Mouse (Mus musculus): ENCODE measurements around the gene Kiz. TPM values are rescaled to one million over a fixed set of nuclear protein-coding genes. Genes with fewer than 3 reads are reported as not detected.

Kiz gene
- polyA plus RNA-seq, 1 experiment from 2014 or later: 32.5 TPM

DNA sequence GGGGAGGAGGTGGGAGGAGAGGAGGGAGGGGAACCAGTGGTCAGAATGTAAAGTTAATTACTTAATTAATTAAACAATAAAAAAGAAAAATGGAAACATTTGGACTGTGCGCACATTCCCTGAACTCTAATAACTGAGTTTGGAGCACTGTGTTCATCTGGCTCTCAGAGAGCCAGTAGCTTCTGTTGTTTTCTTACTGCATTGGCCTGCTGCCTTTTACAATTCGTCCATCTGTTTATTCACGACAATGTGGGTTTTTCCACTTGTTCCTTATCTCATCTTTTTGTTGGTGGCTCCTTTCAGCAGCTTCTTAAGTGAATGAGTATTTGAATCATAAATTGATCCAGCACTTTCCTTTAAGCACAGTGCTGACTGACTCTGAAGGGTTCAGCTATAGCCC is 62.1 kb downstream of the Kiz start:
- no peaks in the 10 kb centered on the region for H3K4me1 ChIP-seq (ENCODE audit: control insufficient read depth, insufficient read depth, low read length)
- H3K9ac ChIP-seq (replicated peaks; ENCODE audit: low read length): no peak overlapping the region
- H3K9me3 ChIP-seq (replicated peaks; ENCODE audit: control insufficient read depth, low read length): no peaks in the 10 kb centered on the region
- no peaks in the 10 kb centered on the region for H3K36me3 ChIP-seq (replicated peaks; ENCODE audit: control insufficient read depth, insufficient read depth, low read depth, low read length)
- no peaks in the 10 kb centered on the region for H3K27me3 ChIP-seq (ENCODE audit: control insufficient read depth, insufficient read depth, low read length)
- DNase-seq (ENCODE audit: low spot score) (no peak), ATAC-seq (replicated peaks; ENCODE audit: insufficient number of reproducible peaks, low FRiP score, low TSS enrichment, low read depth) (no peak)
- no peak overlapping the region for H3K4me3 ChIP-seq (ENCODE audit: low read depth, low read length)
- H3K4me2 ChIP-seq (ENCODE audit: low read depth, low read length): no peak overlapping the region
- WGBS: 75% methylated on average over 3 of the region's 3 CpGs
- no peak overlapping the region for H3K27ac ChIP-seq (replicated peaks; ENCODE audit: low read depth, low read length)

DNA sequence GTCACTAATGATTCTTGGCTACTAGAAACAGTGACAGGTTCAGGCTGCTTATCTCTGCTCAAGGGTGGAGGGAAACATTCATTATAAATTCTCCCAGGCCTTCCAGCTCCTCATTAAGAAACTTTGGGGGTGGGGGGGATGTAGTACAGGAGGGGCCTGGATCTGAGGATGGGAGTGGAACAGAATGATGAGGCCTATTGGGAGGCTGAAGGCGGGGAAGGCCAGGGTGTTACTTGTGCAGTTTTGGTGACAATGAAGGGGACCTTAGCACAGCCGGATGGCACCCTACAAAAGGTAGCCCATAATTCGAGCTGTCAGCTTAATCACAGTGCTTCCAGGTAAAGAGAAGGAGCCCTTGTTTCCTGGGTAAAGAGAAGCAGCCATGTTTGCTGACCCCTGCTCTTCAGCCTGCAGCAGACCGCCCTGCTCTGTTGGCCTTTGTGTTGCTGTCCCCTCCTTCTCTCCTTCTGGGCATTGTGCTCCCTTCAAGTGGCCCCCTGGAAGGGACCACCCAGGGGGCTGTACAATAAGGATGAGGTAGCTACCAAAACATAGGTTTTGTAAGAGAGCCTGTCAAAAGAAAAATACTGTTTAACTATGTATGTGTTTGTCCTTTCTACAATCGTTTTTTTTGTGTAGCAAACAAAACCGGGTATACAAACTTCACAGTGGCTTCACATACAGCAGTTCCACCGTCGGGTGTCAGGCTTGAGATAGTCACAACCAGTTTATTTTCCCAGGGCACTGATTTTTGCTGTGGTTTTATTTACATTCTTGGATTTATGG is 64.9 kb downstream of the Kiz start:
- Histone ChIP-seq H3K4me1 (ENCODE audit: control insufficient read depth, insufficient read depth, low read length) (no peaks in the 10 kb centered on the region), H3K9me3 (replicated peaks; ENCODE audit: control insufficient read depth, low read length) (no peaks in the 10 kb centered on the region), H3K4me3 (ENCODE audit: low read depth, low read length) (no peak overlapping the region), H3K27me3 (ENCODE audit: control insufficient read depth, insufficient read depth, low read length) (no peaks in the 10 kb centered on the region), H3K9ac (replicated peaks; ENCODE audit: low read length) (no peak overlapping the region), H3K27ac (replicated peaks; ENCODE audit: low read depth, low read length) (no peak overlapping the region), H3K4me2 (ENCODE audit: low read depth, low read length) (no peak overlapping the region), H3K36me3 (replicated peaks; ENCODE audit: control insufficient read depth, insufficient read depth, low read depth, low read length) (no peaks in the 10 kb centered on the region)
- peak; percentile 28 for DNase-seq (ENCODE audit: low spot score)
- 12% methylated on average over 8 of the region's 8 CpGs for WGBS
- ATAC-seq (replicated peaks; ENCODE audit: insufficient number of reproducible peaks, low FRiP score, low TSS enrichment, low read depth): peak; percentile 81

DNA sequence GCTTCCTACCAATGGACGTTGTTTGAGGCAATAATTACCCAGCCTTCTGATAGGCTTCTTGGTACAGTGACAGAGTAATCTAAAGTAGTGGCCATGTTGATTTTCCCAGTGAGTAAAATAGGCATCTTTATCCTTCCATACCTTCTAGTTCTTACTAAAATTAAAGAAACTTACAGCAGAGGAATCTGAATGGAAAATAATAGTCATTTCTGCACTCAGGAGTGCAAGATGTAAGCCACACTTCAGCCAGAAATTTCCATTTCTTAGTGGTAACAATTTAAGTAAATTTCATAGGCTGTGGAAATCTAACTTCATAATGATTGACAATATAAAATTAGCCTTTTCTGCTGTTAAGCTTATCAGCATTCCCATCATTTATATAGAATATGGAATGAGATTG is 69.6 kb downstream of the Kiz start:
- WGBS: 91% methylated on average over 1 of the region's 1 CpGs
- Histone ChIP-seq H3K4me1 (ENCODE audit: control insufficient read depth, insufficient read depth, low read length) (no peaks in the 10 kb centered on the region), H3K9me3 (replicated peaks; ENCODE audit: control insufficient read depth, low read length) (no peaks in the 10 kb centered on the region), H3K4me2 (ENCODE audit: low read depth, low read length) (no peak overlapping the region), H3K9ac (replicated peaks; ENCODE audit: low read length) (no peak overlapping the region), H3K27me3 (ENCODE audit: control insufficient read depth, insufficient read depth, low read length) (no peaks in the 10 kb centered on the region), H3K4me3 (ENCODE audit: low read depth, low read length) (no peak overlapping the region), H3K27ac (replicated peaks; ENCODE audit: low read depth, low read length) (no peak overlapping the region), H3K36me3 (replicated peaks; ENCODE audit: control insufficient read depth, insufficient read depth, low read depth, low read length) (no peaks in the 10 kb centered on the region)
- no peak for ATAC-seq (replicated peaks; ENCODE audit: insufficient number of reproducible peaks, low FRiP score, low TSS enrichment, low read depth)
- no peak for DNase-seq (ENCODE audit: low spot score)

DNA sequence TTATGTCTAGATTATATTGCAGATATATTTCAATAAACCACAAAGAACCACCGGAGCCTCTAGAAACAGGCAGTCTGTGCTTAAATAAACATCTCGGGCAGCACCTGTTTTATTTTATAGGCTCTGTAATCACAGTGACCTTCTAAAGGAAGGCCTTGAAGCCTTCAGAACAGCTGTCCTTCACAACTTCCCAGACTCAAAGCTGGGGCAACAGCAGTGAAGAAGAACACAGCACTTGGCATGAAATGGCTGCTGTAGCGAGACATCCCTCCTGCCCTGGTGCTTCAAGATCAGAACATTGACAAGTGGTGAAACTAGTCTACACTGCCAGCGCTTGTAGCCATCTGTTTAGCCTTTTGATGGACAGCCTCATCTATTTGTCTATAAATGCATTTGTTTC is 70.2 kb downstream of the Kiz start:
- Histone ChIP-seq H3K9ac (replicated peaks; ENCODE audit: low read length) (no peak overlapping the region), H3K27ac (replicated peaks; ENCODE audit: low read depth, low read length) (no peak overlapping the region), H3K4me3 (ENCODE audit: low read depth, low read length) (no peak overlapping the region), H3K9me3 (replicated peaks; ENCODE audit: control insufficient read depth, low read length) (no peaks in the 10 kb centered on the region), H3K4me2 (ENCODE audit: low read depth, low read length) (no peak overlapping the region), H3K36me3 (replicated peaks; ENCODE audit: control insufficient read depth, insufficient read depth, low read depth, low read length) (no peaks in the 10 kb centered on the region), H3K4me1 (ENCODE audit: control insufficient read depth, insufficient read depth, low read length) (no peaks in the 10 kb centered on the region), H3K27me3 (ENCODE audit: control insufficient read depth, insufficient read depth, low read length) (no peaks in the 10 kb centered on the region)
- DNase-seq (ENCODE audit: low spot score) (no peak), ATAC-seq (replicated peaks; ENCODE audit: insufficient number of reproducible peaks, low FRiP score, low TSS enrichment, low read depth) (no peak)
- 81% methylated on average over 4 of the region's 4 CpGs for WGBS

DNA sequence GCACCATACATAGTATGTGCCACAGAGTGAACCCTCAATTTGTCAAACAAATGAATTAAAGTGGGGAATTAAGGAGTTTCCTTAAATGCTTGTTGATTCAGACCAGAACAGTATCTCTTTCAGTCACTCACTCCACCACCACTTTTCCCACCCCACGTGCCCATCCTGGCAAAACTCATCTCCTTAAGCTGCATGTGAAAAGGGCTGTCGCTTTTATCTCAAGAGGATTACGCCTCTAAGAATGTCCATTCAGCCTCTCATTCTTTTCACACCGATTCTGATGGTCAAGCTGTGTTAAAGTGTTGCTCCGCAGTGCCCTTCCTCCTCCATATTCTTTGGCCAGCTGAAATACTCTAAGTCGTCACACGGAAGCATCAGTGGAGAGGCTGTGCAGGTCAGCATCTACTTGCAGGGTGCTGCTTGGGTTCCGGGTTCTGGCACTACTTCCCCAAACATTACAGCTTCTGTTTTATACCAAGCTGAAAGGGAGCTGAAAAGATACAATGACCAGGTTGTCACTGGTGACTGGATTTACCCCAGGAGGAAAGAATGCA is 92.6 kb downstream of the Kiz start:
- H3K9ac ChIP-seq (replicated peaks; ENCODE audit: low read length): no peak overlapping the region
- no peaks in the 10 kb centered on the region for H3K9me3 ChIP-seq (replicated peaks; ENCODE audit: control insufficient read depth, low read length)
- no peak for DNase-seq (ENCODE audit: low spot score)
- no peaks in the 10 kb centered on the region for H3K36me3 ChIP-seq (replicated peaks; ENCODE audit: control insufficient read depth, insufficient read depth, low read depth, low read length)
- no peaks in the 10 kb centered on the region for H3K27me3 ChIP-seq (ENCODE audit: control insufficient read depth, insufficient read depth, low read length)
- 38% methylated on average over 8 of the region's 8 CpGs for WGBS
- no peak for ATAC-seq (replicated peaks; ENCODE audit: insufficient number of reproducible peaks, low FRiP score, low TSS enrichment, low read depth)
- no peak overlapping the region for H3K4me3 ChIP-seq (ENCODE audit: low read depth, low read length)
- no peaks in the 10 kb centered on the region for H3K4me1 ChIP-seq (ENCODE audit: control insufficient read depth, insufficient read depth, low read length)
- H3K27ac ChIP-seq (replicated peaks; ENCODE audit: low read depth, low read length): no peak overlapping the region
- no peak overlapping the region for H3K4me2 ChIP-seq (ENCODE audit: low read depth, low read length)

DNA sequence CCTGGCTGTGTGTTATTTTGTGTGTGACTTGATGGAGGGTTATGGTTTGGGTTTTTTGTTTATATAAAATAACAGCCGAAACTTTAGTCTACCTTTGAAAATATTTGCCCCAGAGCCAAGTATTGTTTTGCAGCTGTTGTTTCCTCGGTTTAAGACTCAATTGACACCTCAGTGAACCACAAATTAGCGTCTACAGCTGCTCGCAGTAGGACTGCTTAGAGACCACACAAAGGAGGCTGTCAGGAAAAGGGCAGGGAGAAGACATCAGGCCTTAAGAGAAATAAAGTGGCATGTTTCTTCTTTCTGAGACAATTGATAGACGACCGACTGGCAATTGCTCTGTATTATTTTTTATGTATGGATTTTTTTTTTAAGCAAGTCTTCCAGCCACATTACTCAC is 100.7 kb downstream of the Kiz start:
- H3K4me1 ChIP-seq (ENCODE audit: control insufficient read depth, insufficient read depth, low read length): no peaks in the 10 kb centered on the region
- H3K27ac ChIP-seq (replicated peaks; ENCODE audit: low read depth, low read length): no peak overlapping the region
- no peak for ATAC-seq (replicated peaks; ENCODE audit: insufficient number of reproducible peaks, low FRiP score, low TSS enrichment, low read depth)
- H3K9ac ChIP-seq (replicated peaks; ENCODE audit: low read length): no peak overlapping the region
- no peaks in the 10 kb centered on the region for H3K36me3 ChIP-seq (replicated peaks; ENCODE audit: control insufficient read depth, insufficient read depth, low read depth, low read length)
- H3K27me3 ChIP-seq (ENCODE audit: control insufficient read depth, insufficient read depth, low read length): no peaks in the 10 kb centered on the region
- 41% methylated on average over 6 of the region's 6 CpGs for WGBS
- DNase-seq (ENCODE audit: low spot score): no peak
- no peaks in the 10 kb centered on the region for H3K9me3 ChIP-seq (replicated peaks; ENCODE audit: control insufficient read depth, low read length)
- no peak overlapping the region for H3K4me2 ChIP-seq (ENCODE audit: low read depth, low read length)
- no peak overlapping the region for H3K4me3 ChIP-seq (ENCODE audit: low read depth, low read length)

DNA sequence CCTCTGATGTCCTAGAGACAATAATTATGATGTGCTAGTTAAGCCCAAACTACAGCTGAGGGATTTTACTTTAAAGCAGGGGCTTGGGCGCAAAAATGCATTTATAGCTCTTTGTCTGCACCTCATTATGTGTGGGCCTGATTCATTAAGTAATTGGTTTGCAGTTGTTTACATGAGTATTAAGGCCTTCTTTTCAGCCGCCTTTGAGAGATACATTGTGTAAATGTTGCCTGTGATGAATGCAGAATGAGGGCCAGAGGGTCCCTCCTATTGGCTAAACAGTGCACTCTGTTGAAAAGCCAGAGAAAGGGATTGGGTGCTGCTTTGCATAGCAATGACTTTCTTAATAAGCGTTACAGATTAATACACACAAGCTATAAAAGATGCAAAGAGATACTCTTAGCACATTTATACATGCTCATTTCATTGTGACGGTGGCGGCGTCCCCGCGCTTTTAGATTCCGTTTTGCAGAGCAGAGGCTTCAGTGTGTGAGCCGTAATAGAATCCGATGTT is 102.8 kb downstream of the Kiz start:
- no peaks in the 10 kb centered on the region for H3K4me1 ChIP-seq (ENCODE audit: control insufficient read depth, insufficient read depth, low read length)
- ATAC-seq (replicated peaks; ENCODE audit: insufficient number of reproducible peaks, low FRiP score, low TSS enrichment, low read depth): peak; percentile 63; the same call in 1 of the 2 replicates
- no peak overlapping the region for H3K9ac ChIP-seq (replicated peaks; ENCODE audit: low read length)
- no peak overlapping the region for H3K27ac ChIP-seq (replicated peaks; ENCODE audit: low read depth, low read length)
- H3K36me3 ChIP-seq (replicated peaks; ENCODE audit: control insufficient read depth, insufficient read depth, low read depth, low read length): no peaks in the 10 kb centered on the region
- no peaks in the 10 kb centered on the region for H3K27me3 ChIP-seq (ENCODE audit: control insufficient read depth, insufficient read depth, low read length)
- H3K4me2 ChIP-seq (ENCODE audit: low read depth, low read length): peak overlapping the region; percentile 50
- peak overlapping the region; percentile 26; the same call in 1 of the 2 replicates for H3K4me3 ChIP-seq (ENCODE audit: low read depth, low read length)
- DNase-seq (ENCODE audit: low spot score): peak; percentile 46
- 12% methylated on average over 11 of the region's 11 CpGs for WGBS
- no peaks in the 10 kb centered on the region for H3K9me3 ChIP-seq (replicated peaks; ENCODE audit: control insufficient read depth, low read length)

All from embryonic facial prominence, embryonic 11.5 days (tissue).